Mouse (Mus musculus): ENCODE measurements around the gene 4930550C14Rik. TPM values are rescaled to one million over a fixed set of nuclear protein-coding genes. Genes with fewer than 3 reads are reported as not detected.

Gene 4930550C14Rik
- polyA plus RNA-seq, 1 experiment from 2014 or later = 2.6 TPM

- ATAC-seq (ENCODE audit: low FRiP score, low TSS enrichment) = peak; percentile 98
- peaks cover 9% of the 10 kb centered on the region; the same call in 1 of the 2 replicates for H3K4me1 ChIP-seq (ENCODE audit: insufficient read depth, low read length)
- H3K4me2 ChIP-seq (replicated peaks; ENCODE audit: low read depth, low read length) = peak within 1 kb of the TSS; percentile 91
- H3K9me3 ChIP-seq (ENCODE audit: low read length) = no peaks in the 10 kb centered on the region
- H3K27ac ChIP-seq (ENCODE audit: low read length) = peak within 1 kb of the TSS; percentile 100
- H3K4me3 ChIP-seq (ENCODE audit: low read length) = peak within 1 kb of the TSS; percentile 84
- no peaks in the 10 kb centered on the region for H3K27me3 ChIP-seq (ENCODE audit: insufficient read depth, low read length)
- peak within 1 kb of the TSS; percentile 96 for H3K9ac ChIP-seq (replicated peaks; ENCODE audit: low read length)
- H3K36me3 ChIP-seq (ENCODE audit: insufficient read depth, low read length) = 0 out of 2 replicates have a peak, but pooled peaks cover 4% of the 10 kb centered on the region
- WGBS = under 1% methylated on average over 74 of the region's 75 CpGs
Observed at GRCm38 (mm10) chr9:53383951-53384866, 17.9 kb upstream of the 4930550C14Rik start, which contains the start of gene Kdelc2. TSS of gene Kdelc2 (plus strand) at chr9:53384025.

GRCm38 (mm10) chr9:53384873-53385272, 17.3 kb upstream of the 4930550C14Rik start:
- peak; percentile 21 for ATAC-seq (ENCODE audit: low FRiP score, low TSS enrichment)
- 10% methylated on average over 8 of the region's 8 CpGs for WGBS

GRCm38 (mm10) chr9:53387431-53387830, 14.7 kb upstream of the 4930550C14Rik start:
- no peak overlapping the region for H3K4me2 ChIP-seq (replicated peaks; ENCODE audit: low read depth, low read length)
- ATAC-seq (ENCODE audit: low FRiP score, low TSS enrichment) = no peak

More at GRCm38 (mm10) chr9:53384873-53385272, 17.3 kb upstream of the 4930550C14Rik start:
- Histone ChIP-seq H3K27ac (ENCODE audit: low read length) (peak overlapping the region; percentile 100), H3K4me3 (ENCODE audit: low read length) (peak overlapping the region; percentile 84), H3K36me3 (ENCODE audit: insufficient read depth, low read length) (0 out of 2 replicates have a peak, but pooled peaks cover 4% of the 10 kb centered on the region), H3K27me3 (ENCODE audit: insufficient read depth, low read length) (no peaks in the 10 kb centered on the region), H3K4me2 (replicated peaks; ENCODE audit: low read depth, low read length) (peak overlapping the region; percentile 91), H3K9me3 (ENCODE audit: low read length) (no peaks in the 10 kb centered on the region), H3K9ac (replicated peaks; ENCODE audit: low read length) (peak overlapping the region; percentile 96), H3K4me1 (ENCODE audit: insufficient read depth, low read length) (peaks cover 9% of the 10 kb centered on the region; the same call in 1 of the 2 replicates)

GRCm38 (mm10) chr9:53389109-53389508, 13.0 kb upstream of the 4930550C14Rik start:
- no peak overlapping the region for H3K27ac ChIP-seq (ENCODE audit: low read length)
- H3K36me3 ChIP-seq (ENCODE audit: insufficient read depth, low read length) = peaks cover 16% of the 10 kb centered on the region; the same call in 1 of the 2 replicates
- no peaks in the 10 kb centered on the region for H3K27me3 ChIP-seq (ENCODE audit: insufficient read depth, low read length)
- H3K9me3 ChIP-seq (ENCODE audit: low read length) = no peaks in the 10 kb centered on the region
- 94% methylated on average over 3 of the region's 3 CpGs for WGBS
- H3K9ac ChIP-seq (replicated peaks; ENCODE audit: low read length) = no peak overlapping the region
- peaks cover 6% of the 10 kb centered on the region; the same call in 1 of the 2 replicates for H3K4me1 ChIP-seq (ENCODE audit: insufficient read depth, low read length)
- H3K4me2 ChIP-seq (replicated peaks; ENCODE audit: low read depth, low read length) = no peak overlapping the region
- ATAC-seq (ENCODE audit: low FRiP score, low TSS enrichment) = no peak
- H3K4me3 ChIP-seq (ENCODE audit: low read length) = no peak overlapping the region

More at GRCm38 (mm10) chr9:53387431-53387830, 14.7 kb upstream of the 4930550C14Rik start:
- Histone ChIP-seq H3K27me3 (ENCODE audit: insufficient read depth, low read length) (no peaks in the 10 kb centered on the region), H3K36me3 (ENCODE audit: insufficient read depth, low read length) (peaks cover 16% of the 10 kb centered on the region; the same call in 1 of the 2 replicates), H3K9ac (replicated peaks; ENCODE audit: low read length) (no peak overlapping the region), H3K27ac (ENCODE audit: low read length) (no peak overlapping the region), H3K4me1 (ENCODE audit: insufficient read depth, low read length) (peaks cover 9% of the 10 kb centered on the region; the same call in 1 of the 2 replicates), H3K9me3 (ENCODE audit: low read length) (no peaks in the 10 kb centered on the region), H3K4me3 (ENCODE audit: low read length) (no peak overlapping the region)
- 62% methylated on average over 2 of the region's 2 CpGs for WGBS

GRCm38 (mm10) chr9:53390136-53390535, 12.0 kb upstream of the 4930550C14Rik start:
- H3K4me2 ChIP-seq (replicated peaks; ENCODE audit: low read depth, low read length) = no peak overlapping the region
- no peak overlapping the region for H3K27ac ChIP-seq (ENCODE audit: low read length)
- no peaks in the 10 kb centered on the region for H3K27me3 ChIP-seq (ENCODE audit: insufficient read depth, low read length)
- H3K9ac ChIP-seq (replicated peaks; ENCODE audit: low read length) = no peak overlapping the region
- H3K36me3 ChIP-seq (ENCODE audit: insufficient read depth, low read length) = peaks cover 16% of the 10 kb centered on the region; the same call in 1 of the 2 replicates
- H3K4me1 ChIP-seq (ENCODE audit: insufficient read depth, low read length) = peaks cover 2% of the 10 kb centered on the region; the same call in 1 of the 2 replicates
- H3K9me3 ChIP-seq (ENCODE audit: low read length) = no peaks in the 10 kb centered on the region
- ATAC-seq (ENCODE audit: low FRiP score, low TSS enrichment) = no peak
- 58% methylated on average over 7 of the region's 7 CpGs for WGBS
- no peak overlapping the region for H3K4me3 ChIP-seq (ENCODE audit: low read length)

- no peak for ATAC-seq (ENCODE audit: low FRiP score, low TSS enrichment)
Observed at GRCm38 (mm10) chr9:53397685-53398387, 4.3 kb upstream of the 4930550C14Rik start.

GRCm38 (mm10) chr9:53398388-53398700, 3.8 kb upstream of the 4930550C14Rik start:
- Histone ChIP-seq H3K27ac (ENCODE audit: low read length) (no peak overlapping the region), H3K36me3 (ENCODE audit: insufficient read depth, low read length) (peaks cover 7% of the 10 kb centered on the region; the same call in 1 of the 2 replicates), H3K4me1 (ENCODE audit: insufficient read depth, low read length) (peaks cover 13% of the 10 kb centered on the region), H3K9ac (replicated peaks; ENCODE audit: low read length) (no peak overlapping the region), H3K27me3 (ENCODE audit: insufficient read depth, low read length) (no peaks in the 10 kb centered on the region), H3K4me2 (replicated peaks; ENCODE audit: low read depth, low read length) (no peak overlapping the region), H3K9me3 (ENCODE audit: low read length) (no peaks in the 10 kb centered on the region), H3K4me3 (ENCODE audit: low read length) (no peak overlapping the region)
- ATAC-seq (ENCODE audit: low FRiP score, low TSS enrichment) = no peak
- WGBS = 21% methylated on average over 5 of the region's 5 CpGs

More at GRCm38 (mm10) chr9:53397685-53398387, 4.3 kb upstream of the 4930550C14Rik start:
- H3K9ac ChIP-seq (replicated peaks; ENCODE audit: low read length) = no peak overlapping the region
- H3K4me2 ChIP-seq (replicated peaks; ENCODE audit: low read depth, low read length) = no peak overlapping the region
- peaks cover 7% of the 10 kb centered on the region; the same call in 1 of the 2 replicates for H3K36me3 ChIP-seq (ENCODE audit: insufficient read depth, low read length)
- no peak overlapping the region for H3K27ac ChIP-seq (ENCODE audit: low read length)
- WGBS = 78% methylated on average over 13 of the region's 13 CpGs
- no peaks in the 10 kb centered on the region for H3K9me3 ChIP-seq (ENCODE audit: low read length)
- H3K4me3 ChIP-seq (ENCODE audit: low read length) = no peak overlapping the region
- H3K4me1 ChIP-seq (ENCODE audit: insufficient read depth, low read length) = peaks cover 12% of the 10 kb centered on the region
- no peaks in the 10 kb centered on the region for H3K27me3 ChIP-seq (ENCODE audit: insufficient read depth, low read length)

GRCm38 (mm10) chr9:53399537-53399936, 2.6 kb upstream of the 4930550C14Rik start:
- H3K4me1 ChIP-seq (ENCODE audit: insufficient read depth, low read length) = peaks cover 17% of the 10 kb centered on the region
- no peak overlapping the region for H3K9ac ChIP-seq (replicated peaks; ENCODE audit: low read length)
- H3K27me3 ChIP-seq (ENCODE audit: insufficient read depth, low read length) = no peaks in the 10 kb centered on the region
- H3K36me3 ChIP-seq (ENCODE audit: insufficient read depth, low read length) = peaks cover 7% of the 10 kb centered on the region; the same call in 1 of the 2 replicates
- H3K9me3 ChIP-seq (ENCODE audit: low read length) = no peaks in the 10 kb centered on the region
- WGBS = 94% methylated on average over 8 of the region's 8 CpGs
- no peak overlapping the region for H3K4me2 ChIP-seq (replicated peaks; ENCODE audit: low read depth, low read length)
- H3K27ac ChIP-seq (ENCODE audit: low read length) = peak overlapping the region; percentile 38; the same call in 1 of the 2 replicates
- no peak for ATAC-seq (ENCODE audit: low FRiP score, low TSS enrichment)
- H3K4me3 ChIP-seq (ENCODE audit: low read length) = no peak overlapping the region

GRCm38 (mm10) chr9:53400696-53401095, 1.4 kb upstream of the 4930550C14Rik start:
- no peak overlapping the region for H3K4me3 ChIP-seq (ENCODE audit: low read length)
- no peaks in the 10 kb centered on the region for H3K27me3 ChIP-seq (ENCODE audit: insufficient read depth, low read length)
- no peaks in the 10 kb centered on the region for H3K9me3 ChIP-seq (ENCODE audit: low read length)
- peaks cover 26% of the 10 kb centered on the region for H3K4me1 ChIP-seq (ENCODE audit: insufficient read depth, low read length)
- peaks cover 7% of the 10 kb centered on the region; the same call in 1 of the 2 replicates for H3K36me3 ChIP-seq (ENCODE audit: insufficient read depth, low read length)
- no peak overlapping the region for H3K27ac ChIP-seq (ENCODE audit: low read length)
- 55% methylated on average over 4 of the region's 4 CpGs for WGBS
- 0 out of 2 replicates have a peak, but pooled peaks have one; percentile 12 for ATAC-seq (ENCODE audit: low FRiP score, low TSS enrichment)
- no peak overlapping the region for H3K9ac ChIP-seq (replicated peaks; ENCODE audit: low read length)
- H3K4me2 ChIP-seq (replicated peaks; ENCODE audit: low read depth, low read length) = no peak overlapping the region
